Mouse (Mus musculus) heart, adult 2 months (tissue): ENCODE results near the gene Snd1. TPM values are rescaled to one million over a fixed set of nuclear protein-coding genes. Genes with fewer than 3 reads are reported as not detected.
A peak's percentile ranks its signal among the peaks of the same experiment; 100 is the strongest.

ENCODE experiments used
- DNase-seq, 2 experiments: peaks; one replicate each; pipeline ENCODE4 v3.0.0; 2021
- H3K27ac ChIP-seq: fragments of 200-600 bp; 2 replicates; pipeline ENCODE4 v1.8.1; 2022
- H3K27me3 ChIP-seq: fragments of 200-500 bp; 2 replicates; pipeline ENCODE4 v1.6.1; 2012; ENCODE audit warnings: mild to moderate bottlenecking, low read length, inconsistent platforms, mixed read lengths; ENCODE audit not compliant: control insufficient read depth, insufficient read depth
- H3K36me3 ChIP-seq: fragments of 200-500 bp; 2 replicates; pipeline ENCODE4 v1.6.1; 2012; ENCODE audit warnings: low read length, inconsistent platforms; ENCODE audit not compliant: control insufficient read depth, insufficient read depth
- H3K4me1 ChIP-seq: fragments of 200-500 bp; 2 replicates; pipeline ENCODE4 v1.6.1; 2011; ENCODE audit warnings: low read length; ENCODE audit not compliant: control insufficient read depth, insufficient read depth
- H3K4me3 ChIP-seq: fragments of 200-600 bp; 2 replicates; pipeline ENCODE4 v1.8.1; 2022
- H3K79me2 ChIP-seq: fragments of 200-500 bp; replicated peaks from 2 replicates; pipeline ENCODE4 v1.6.1; 2012; ENCODE audit warnings: mild to moderate bottlenecking, inconsistent platforms, low read length, moderate library complexity, mixed read lengths; ENCODE audit not compliant: control insufficient read depth, insufficient read depth
- H3K9ac ChIP-seq: fragments of 200-500 bp; 2 replicates; pipeline ENCODE4 v1.6.1; 2012; ENCODE audit warnings: low read depth, mild to moderate bottlenecking, control low read depth, inconsistent platforms, low read length, mixed read lengths
- CTCF ChIP-seq: fragments of 200-600 bp; IDR thresholded peaks from 2 replicates; pipeline ENCODE4 v1.8.1; 2022; ENCODE audit warnings: antibody characterized with exemption, mild to moderate bottlenecking, moderate library complexity
- EP300 ChIP-seq: fragments of 200-500 bp; IDR thresholded peaks from 2 replicates; pipeline ENCODE4 v1.6.1; 2011; ENCODE audit warnings: low read depth, low read length, control low read depth; ENCODE audit not compliant: insufficient read depth
- POLR2A ChIP-seq: fragments of 200-500 bp; IDR thresholded peaks from 2 replicates; pipeline ENCODE4 v1.6.1; 2011; ENCODE audit warnings: mild to moderate bottlenecking, low read depth, low read length, control low read depth; ENCODE audit not compliant: insufficient read depth
- WGBS: fragments of 180-500 bp; shearing (Covaris S2); methylation state at CpG from one replicate; pipeline ENCODE4 v1.1.7; 2018; 5-methylcytosine and 5-hydroxymethylcytosine counted together
- intact Hi-C: fragments of 180-260 bp; cut with DNase I; formaldehyde crosslinking; loops from one replicate; pipeline ENCODE4 v1.15.1; 2025
- polyA plus RNA-seq: library from polyadenylated mRNA; depleted of rRNA; stranded (reverse); fragments of >200 nt; gene quantifications from 2 replicates; pipeline ENCODE4 v1.2.3, GENCODE M21; 2012
- total RNA-seq, 2 experiments: library from RNA; stranded (reverse); gene quantifications; 2 replicates each; pipeline ENCODE4 v1.2.3; 2021

Snd1 gene
- total and polyA plus RNA-seq, 3 experiments = 39.9 to 74.1 (median 62.4) TPM

DNA sequence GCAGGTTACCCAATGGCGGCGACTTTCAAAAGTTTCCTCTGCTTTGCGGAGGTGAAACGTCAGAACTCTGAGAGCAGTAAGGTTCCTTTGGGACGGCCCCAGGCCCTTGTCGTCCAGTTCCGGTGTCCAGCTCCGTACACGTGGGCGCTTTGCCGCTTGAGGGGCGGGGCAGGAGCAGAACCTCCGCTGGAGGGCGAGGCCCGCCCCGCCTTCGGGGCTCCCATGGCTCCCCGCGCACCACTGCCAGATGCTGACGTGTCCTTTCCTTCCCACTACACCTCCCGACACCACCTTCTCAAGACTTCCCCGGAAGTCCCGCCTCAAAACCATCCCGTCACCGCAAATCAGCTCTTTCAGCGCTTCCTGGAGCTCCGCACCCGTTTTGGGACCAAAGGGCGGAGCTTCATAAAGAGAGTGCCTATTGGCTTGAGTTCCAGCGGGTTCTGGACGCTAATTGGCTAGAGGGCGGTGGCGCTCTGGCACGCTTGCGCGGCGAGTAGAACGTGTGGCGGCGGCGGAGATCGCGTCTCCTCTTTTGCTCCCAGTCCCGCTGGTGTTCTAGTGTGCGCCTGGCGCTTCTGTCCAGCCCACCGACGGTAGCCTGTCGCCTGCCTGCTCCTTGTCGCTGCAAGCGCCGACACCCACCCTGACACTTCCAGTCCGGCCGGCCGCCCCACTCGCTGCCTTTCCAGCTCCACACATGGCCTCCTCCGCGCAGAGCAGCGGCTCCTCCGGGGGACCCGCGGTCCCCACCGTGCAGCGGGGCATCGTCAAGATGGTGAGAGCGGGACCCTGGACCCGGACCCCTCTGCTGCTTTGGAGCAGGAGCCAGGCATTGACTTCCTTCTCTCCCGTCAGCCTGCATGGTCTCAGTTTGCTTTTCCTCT, 5.2 kb downstream of the Snd1 start:
- WGBS = under 1% methylated on average over 68 of the region's 68 CpGs
- Histone ChIP-seq H3K9ac (peak overlapping the region; percentile 88), H3K4me3 (peak overlapping the region; percentile 88), H3K27me3 (no peaks in the 10 kb centered on the region), H3K27ac (peak overlapping the region; percentile 89), H3K36me3 (peaks cover 20% of the 10 kb centered on the region), H3K79me2 (peaks cover 6% of the 10 kb centered on the region), H3K4me1 (peaks cover 6% of the 10 kb centered on the region)
- intact Hi-C loops = loop anchor here (1.0 to 5.0 kb wide), 2 partner anchors 58 to 218 kb away; no protein-coding TSS in a partner anchor
- peak; percentile 97 to 100 for DNase-seq
- TF ChIP-seq POLR2A (peak; percentile 89), CTCF (peak; percentile 11; the same call in 1 of the 2 replicates), EP300 (peak; percentile 78)

DNA sequence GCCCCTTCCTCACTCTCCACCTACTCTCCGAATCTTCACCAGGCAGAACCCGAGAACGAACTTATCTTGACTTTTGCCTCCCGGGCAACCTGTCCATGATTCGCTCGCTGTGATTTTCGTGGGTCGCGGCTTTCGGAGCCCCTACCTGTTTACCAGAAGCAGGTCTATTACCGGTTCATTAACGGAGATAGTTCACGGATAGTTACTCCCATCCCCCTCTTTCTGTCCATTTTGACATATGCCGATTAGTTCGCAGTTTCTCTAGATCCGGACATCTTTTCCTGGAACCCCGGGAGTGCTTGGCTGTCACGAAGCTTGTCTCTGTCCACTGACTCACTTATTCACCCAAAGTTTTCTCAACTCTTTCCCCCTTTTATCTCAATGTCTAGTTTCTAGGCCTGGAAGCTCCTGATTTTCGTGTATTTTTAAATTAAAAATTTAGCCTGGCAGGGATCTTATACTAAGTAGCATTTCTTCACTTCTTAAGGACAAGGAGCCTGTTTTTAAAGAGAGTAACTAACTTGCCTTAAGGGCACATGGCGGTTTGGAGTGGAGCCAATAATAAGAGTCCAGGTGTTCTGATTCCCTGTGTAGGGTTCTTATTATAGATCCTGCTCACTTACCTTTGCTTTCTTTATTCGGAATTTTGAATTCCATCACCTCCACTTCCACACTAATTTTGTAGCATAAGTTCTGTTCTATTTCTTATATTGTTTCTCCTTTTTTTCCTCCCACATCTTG, 6.0 kb downstream of the Snd1 start:
- 3% methylated on average over 21 of the region's 21 CpGs for WGBS
- no peak for TF ChIP-seq EP300
- TF ChIP-seq POLR2A = no peak
- TF ChIP-seq CTCF = no peak
- Histone ChIP-seq H3K27me3 (no peaks in the 10 kb centered on the region), H3K9ac (peak overlapping the region; percentile 88), H3K79me2 (peaks cover 8% of the 10 kb centered on the region), H3K4me3 (peak overlapping the region; percentile 88), H3K36me3 (peaks cover 26% of the 10 kb centered on the region), H3K4me1 (peaks cover 7% of the 10 kb centered on the region), H3K27ac (peak overlapping the region; percentile 89)
- intact Hi-C loops = loop anchor here (1.0 to 5.0 kb wide), 2 partner anchors 59 to 219 kb away; no protein-coding TSS in a partner anchor
- DNase-seq = no peak

DNA sequence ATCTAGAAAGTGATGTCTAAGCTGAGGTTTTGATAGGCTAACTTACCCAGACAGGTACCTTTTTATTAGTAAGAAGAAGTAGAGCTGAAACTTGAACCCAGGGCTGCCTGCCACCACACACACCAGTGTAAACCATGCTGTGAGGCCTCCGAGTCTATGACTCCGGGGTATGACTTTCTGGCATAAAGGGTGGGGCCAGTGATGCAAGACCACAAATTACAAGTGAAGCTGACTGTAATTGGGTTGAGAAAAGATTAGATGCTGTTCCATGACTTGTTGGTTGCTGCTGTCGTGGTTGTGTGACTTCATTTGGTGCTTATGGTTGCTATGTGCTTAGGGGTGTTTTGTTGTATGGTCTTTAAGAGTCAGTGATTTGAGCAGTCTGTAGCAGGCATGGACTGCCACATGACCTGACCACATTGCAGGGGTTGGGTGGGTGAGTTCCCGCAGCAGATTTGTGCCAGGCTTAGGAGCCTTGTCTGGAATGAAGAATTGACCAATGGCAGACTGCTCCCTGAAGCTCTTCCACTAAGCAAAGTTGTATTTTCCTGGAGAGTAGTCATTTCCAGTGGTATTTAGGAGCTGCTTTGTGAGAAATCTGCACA, 7.9 kb downstream of the Snd1 start:
- Histone ChIP-seq H3K36me3 (peaks cover 38% of the 10 kb centered on the region), H3K9ac (no peak overlapping the region), H3K27ac (no peak overlapping the region), H3K27me3 (no peaks in the 10 kb centered on the region), H3K79me2 (peaks cover 8% of the 10 kb centered on the region), H3K4me3 (no peak overlapping the region), H3K4me1 (peaks cover 14% of the 10 kb centered on the region)
- TF ChIP-seq POLR2A = no peak
- TF ChIP-seq CTCF = no peak
- TF ChIP-seq EP300 = no peak
- WGBS = 55% methylated on average over 4 of the region's 4 CpGs
- intact Hi-C loops = loop anchor here (5.0 kb wide), 1 partner anchor 221 kb away; no protein-coding TSS in a partner anchor
- DNase-seq = no peak

- intact Hi-C loops = no loop called here
- Histone ChIP-seq H3K79me2 (peaks cover 12% of the 10 kb centered on the region), H3K27me3 (no peaks in the 10 kb centered on the region), H3K36me3 (peaks cover 44% of the 10 kb centered on the region), H3K9ac (no peak overlapping the region), H3K4me3 (no peak overlapping the region), H3K4me1 (peaks cover 17% of the 10 kb centered on the region), H3K27ac (peak overlapping the region; percentile 75)
- peak; percentile 36 to 73 for DNase-seq
- 56% methylated on average over 2 of the region's 2 CpGs for WGBS
- TF ChIP-seq POLR2A = no peak
- no peak for TF ChIP-seq CTCF
- no peak for TF ChIP-seq EP300
These were observed 11.1 kb downstream of the Snd1 start for GRCm38 (mm10) chr6:28486008-28486407.

- 36% methylated on average over 2 of the region's 2 CpGs for WGBS
- TF ChIP-seq CTCF = no peak
- no peak for TF ChIP-seq EP300
- no peak for TF ChIP-seq POLR2A
- intact Hi-C loops = no loop called here
- H3K4me1 ChIP-seq = peaks cover 17% of the 10 kb centered on the region
- H3K9ac ChIP-seq = peak overlapping the region; percentile 36; the same call in 1 of the 2 replicates
- no peak overlapping the region for H3K4me3 ChIP-seq
- H3K36me3 ChIP-seq = peaks cover 42% of the 10 kb centered on the region
- H3K27me3 ChIP-seq = no peaks in the 10 kb centered on the region
- H3K27ac ChIP-seq = peak overlapping the region; percentile 75
- H3K79me2 ChIP-seq = peaks cover 12% of the 10 kb centered on the region
- DNase-seq = no peak
These were observed 11.5 kb downstream of the Snd1 start for GRCm38 (mm10) chr6:28486471-28486870.
